Mouse (Mus musculus) liver, adult 2 months (tissue): ENCODE data around the gene Ndrg3. TPM values are rescaled to one million over a fixed set of nuclear protein-coding genes. Genes with fewer than 3 reads are reported as not detected.

Experiments
- DNase-seq: peaks from one replicate; pipeline ENCODE4 v3.0.0-alpha.2; 2011; ENCODE audit warnings: low read depth, low spot score; ENCODE audit errors: extremely low read depth
- H3K27ac ChIP-seq: fragments of 200-500 bp; replicated peaks from 2 replicates; pipeline ENCODE4 v1.5.1; 2012; ENCODE audit warnings: low read depth, mild to moderate bottlenecking, control low read depth, inconsistent platforms, low read length; ENCODE audit not compliant: insufficient read depth
- H3K27me3 ChIP-seq: fragments of 200-500 bp; 2 replicates; pipeline ENCODE4 v1.6.1; 2012; ENCODE audit warnings: mild to moderate bottlenecking, moderate library complexity, low read length, inconsistent platforms; ENCODE audit not compliant: control insufficient read depth, insufficient read depth
- H3K36me3 ChIP-seq: fragments of 200-500 bp; 2 replicates; pipeline ENCODE4 v1.6.1; 2012; ENCODE audit warnings: low read length, inconsistent platforms; ENCODE audit not compliant: control insufficient read depth, insufficient read depth
- H3K4me1 ChIP-seq: fragments of 200-500 bp; 2 replicates; pipeline ENCODE4 v1.6.1; 2011; ENCODE audit warnings: low read length; ENCODE audit not compliant: control insufficient read depth, insufficient read depth
- H3K4me3 ChIP-seq: fragments of 200-500 bp; 2 replicates; pipeline ENCODE4 v1.5.1; 2011; ENCODE audit warnings: low read depth, mild to moderate bottlenecking, control low read depth, low read length, moderate library complexity; ENCODE audit not compliant: insufficient read depth
- H3K79me2 ChIP-seq: fragments of 200-500 bp; 2 replicates; pipeline ENCODE4 v1.6.1; 2012; ENCODE audit warnings: inconsistent platforms, mild to moderate bottlenecking, low read length, moderate library complexity; ENCODE audit not compliant: control insufficient read depth, insufficient read depth
- H3K9ac ChIP-seq: fragments of 200-500 bp; 2 replicates; pipeline ENCODE4 v1.6.1; 2012; ENCODE audit warnings: low read depth, mild to moderate bottlenecking, control low read depth, inconsistent platforms, low read length
- CTCF ChIP-seq: fragments of 200-500 bp; IDR thresholded peaks from 2 replicates; pipeline ENCODE4 v1.5.1; 2011; ENCODE audit warnings: low read depth, low read length, control low read depth
- POLR2A ChIP-seq: fragments of 200-500 bp; IDR thresholded peaks from 2 replicates; pipeline ENCODE4 v1.6.1; 2011; ENCODE audit warnings: low read length, control low read depth; ENCODE audit not compliant: insufficient read depth; ENCODE audit errors: extremely low read depth
- WGBS: fragments of 180-500 bp; shearing (Covaris S2); methylation state at CpG from one replicate; pipeline ENCODE4 v1.1.7; 2018; 5-methylcytosine and 5-hydroxymethylcytosine counted together
- polyA plus RNA-seq: library from polyadenylated mRNA; depleted of rRNA; stranded (reverse); fragments of >200 nt; gene quantifications from 2 replicates; pipeline ENCODE4 v1.2.3, GENCODE M21; 2012
- total RNA-seq: library from RNA; depleted of rRNA; stranded (reverse); fragments of >200 nt; gene quantifications from 2 replicates; pipeline ENCODE4 v1.2.3, GENCODE M21; 2014

The Ndrg3 gene
- total and polyA plus RNA-seq, 2 experiments = 9.1 to 20.8 TPM

GRCm38 (mm10) chr2:156958496-156959252, 33.2 kb downstream of the Ndrg3 start:
- H3K27ac ChIP-seq = no peak overlapping the region
- H3K36me3 ChIP-seq = peaks cover 21% of the 10 kb centered on the region
- WGBS = 94% methylated on average over 9 of the region's 9 CpGs
- TF ChIP-seq CTCF (no peak), POLR2A (no peak)
- no peak for DNase-seq
- no peaks in the 10 kb centered on the region for H3K27me3 ChIP-seq
- H3K79me2 ChIP-seq = no peaks in the 10 kb centered on the region; the same call in 1 of the 2 replicates
- H3K4me3 ChIP-seq = no peak overlapping the region
- H3K9ac ChIP-seq = no peak overlapping the region
- H3K4me1 ChIP-seq = no peaks in the 10 kb centered on the region

- Histone ChIP-seq H3K36me3 (peaks cover 21% of the 10 kb centered on the region), H3K4me1 (no peaks in the 10 kb centered on the region), H3K27me3 (no peaks in the 10 kb centered on the region), H3K27ac (no peak overlapping the region), H3K4me3 (no peak overlapping the region), H3K79me2 (no peaks in the 10 kb centered on the region; the same call in 1 of the 2 replicates), H3K9ac (no peak overlapping the region)
- no peak for DNase-seq
- WGBS = 96% methylated on average over 2 of the region's 2 CpGs
- TF ChIP-seq POLR2A (no peak), CTCF (no peak)
These were observed 34.8 kb downstream of the Ndrg3 start for GRCm38 (mm10) chr2:156957035-156957434.

GRCm38 (mm10) chr2:156956306-156956705, 35.5 kb downstream of the Ndrg3 start:
- no peak overlapping the region for H3K9ac ChIP-seq
- H3K27me3 ChIP-seq = no peaks in the 10 kb centered on the region
- DNase-seq = no peak
- TF ChIP-seq CTCF (no peak), POLR2A (no peak)
- H3K27ac ChIP-seq = no peak overlapping the region
- H3K36me3 ChIP-seq = peaks cover 21% of the 10 kb centered on the region
- WGBS = 82% methylated on average over 7 of the region's 7 CpGs
- H3K4me1 ChIP-seq = no peaks in the 10 kb centered on the region
- no peaks in the 10 kb centered on the region; the same call in 1 of the 2 replicates for H3K79me2 ChIP-seq
- H3K4me3 ChIP-seq = no peak overlapping the region

- Histone ChIP-seq H3K27ac (no peak overlapping the region), H3K9ac (no peak overlapping the region), H3K4me1 (no peaks in the 10 kb centered on the region), H3K27me3 (no peaks in the 10 kb centered on the region), H3K4me3 (no peak overlapping the region), H3K36me3 (peaks cover 26% of the 10 kb centered on the region), H3K79me2 (no peaks in the 10 kb centered on the region; the same call in 1 of the 2 replicates)
- TF ChIP-seq CTCF (no peak), POLR2A (no peak)
- WGBS = 95% methylated on average over 5 of the region's 5 CpGs
- no peak for DNase-seq
These were observed 37.4 kb downstream of the Ndrg3 start for GRCm38 (mm10) chr2:156954463-156954862.

GRCm38 (mm10) chr2:156951301-156952094, 40.4 kb downstream of the Ndrg3 start:
- DNase-seq = peak; percentile 66
- no peak for TF ChIP-seq POLR2A
- no peak for TF ChIP-seq CTCF
- Histone ChIP-seq H3K4me1 (no peaks in the 10 kb centered on the region), H3K36me3 (peaks cover 27% of the 10 kb centered on the region), H3K27me3 (no peaks in the 10 kb centered on the region), H3K27ac (no peak overlapping the region), H3K4me3 (no peak overlapping the region), H3K79me2 (no peaks in the 10 kb centered on the region; the same call in 1 of the 2 replicates), H3K9ac (no peak overlapping the region)
- WGBS = 58% methylated on average over 10 of the region's 10 CpGs
